Comparison of ENCODE assay signal across 9 mouse cellular contexts in genomic region chr17:46287678-46288095, GRCm38 (mm10). TPM values are rescaled to one million over a fixed set of nuclear protein-coding genes. Genes with fewer than 3 reads are reported as not detected.
DNase-seq lines count a peak whose midpoint lies in the region; ATAC-seq and TF ChIP-seq lines count a peak whose summit lies in the region.
"Had no signal": no experiment of that assay in that cellular context is flagged by ENCODE, and none has a peak within 500 bp of the region (broad histone marks: within the 10 kb centered on the region; RNA-seq: fewer than 3 reads in every experiment).

No protein-coding gene starts in this region.

- peak; percentile 37 for DNase-seq in neural tube, embryonic 10.5 days (ENCODE audit: extremely low spot score, low spot score)
- peak; percentile 70 to 76 for DNase-seq in heart, adult 2 months
- peak; percentile 64 for DNase-seq in kidney, adult 11 months
- DNase-seq in lung, postnatal 4 days = peak; percentile 70 to 84
- DNase-seq in Muller cell, postnatal 12 days (ENCODE audit: inconsistent ontology term) = no peak
- DNase-seq in layer of hippocampus, postnatal 25 days (ENCODE audit: extremely low spot score in 1 of 2, low spot score in 1 of 2) = no peak
- DNase-seq in layer of hippocampus, postnatal 36 days = no peak

- no peak overlapping the region; the same call in 1 of the 2 replicates for H3K9ac ChIP-seq in neural tube, embryonic 15.5 days (replicated peaks)
- H3K9ac ChIP-seq in heart, adult 2 months (ENCODE audit: low read depth, low read length) = no peak overlapping the region

- H3K27ac ChIP-seq in neural tube, embryonic 15.5 days (replicated peaks) = no peak overlapping the region
- H3K27ac ChIP-seq in heart, adult 2 months = peak overlapping the region; percentile 64

- TF ChIP-seq EP300 in heart, adult 2 months (IDR thresholded peaks at IDR 0.05; ENCODE audit: insufficient read depth, low read depth, low read length) = peak; percentile 90; the same call in 1 of the 2 replicates

- 77% methylated on average over 11 of the region's 11 CpGs for WGBS in neural tube, embryonic 15.5 days
- WGBS in heart, adult 2 months = 23% methylated on average over 11 of the region's 11 CpGs

- ATAC-seq in neural tube, embryonic 15.5 days (ENCODE audit: low FRiP score) = no peak

- H3K36me3 ChIP-seq in neural tube, embryonic 15.5 days = no peaks in the 10 kb centered on the region
- H3K36me3 ChIP-seq in heart, adult 2 months (ENCODE audit: control insufficient read depth, insufficient read depth, low read length) = no peaks in the 10 kb centered on the region

- no peak overlapping the region for H3K4me3 ChIP-seq in neural tube, embryonic 15.5 days (replicated peaks)
- H3K4me3 ChIP-seq in heart, adult 2 months = no peak overlapping the region

- no peaks in the 10 kb centered on the region for H3K9me3 ChIP-seq in neural tube, embryonic 15.5 days (replicated peaks)

- H3K79me2 ChIP-seq in heart, adult 2 months (replicated peaks; ENCODE audit: control insufficient read depth, insufficient read depth, low read length) = no peaks in the 10 kb centered on the region

- intact Hi-C loops in heart, adult 2 months (cut with DNase I) = loop anchor here (2.0 kb wide), 1 partner anchor 15 kb away; no protein-coding TSS in a partner anchor

- H3K4me1 ChIP-seq in neural tube, embryonic 15.5 days = peaks cover 6% of the 10 kb centered on the region
- peaks cover 7% of the 10 kb centered on the region for H3K4me1 ChIP-seq in heart, adult 2 months (ENCODE audit: control insufficient read depth, insufficient read depth, low read length)

- no peak for TF ChIP-seq CTCF in heart, adult 2 months (IDR thresholded peaks at IDR 0.05)

- no peak for TF ChIP-seq POLR2A in heart, adult 2 months (IDR thresholded peaks at IDR 0.05; ENCODE audit: insufficient read depth, low read depth, low read length)

- peaks cover 8% of the 10 kb centered on the region; the same call in 1 of the 2 replicates for H3K27me3 ChIP-seq in neural tube, embryonic 15.5 days (replicated peaks)
- no peaks in the 10 kb centered on the region for H3K27me3 ChIP-seq in heart, adult 2 months (ENCODE audit: control insufficient read depth, insufficient read depth, low read length)

- H3K4me2 ChIP-seq in neural tube, embryonic 15.5 days = no peak overlapping the region

RNA-seq across cellular contexts. Expression of gene Tjap1, which starts 4.9 kb away (rescaled TPM):
- 28.6 and 32.6 TPM in 2 replicates for polyA plus RNA-seq in neural tube, embryonic 15.5 days (2015; fragmentation: Nextera tagmentation; extraction: Ambion mirVana)
- 10 to 100 TPM; 28.3 to 34.7 TPM for total RNA-seq in heart, adult 2 months (2021)
- polyA plus RNA-seq in heart, adult 2 months (2012; rRNA removed) = 35.8 and 39.1 TPM in 2 replicates
- 10 to 100 TPM; 47.6 to 49.6 TPM for total RNA-seq in layer of hippocampus, postnatal 25 days (2021)
- 10 to 100 TPM; 50.4 to 72.7 TPM for total RNA-seq in layer of hippocampus, postnatal 36 days (2021)

RNA-seq across cellular contexts. Expression of gene Dlk2, which starts 9.5 kb away (rescaled TPM):
- 24.7 and 27.4 TPM in 2 replicates for polyA plus RNA-seq in neural tube, embryonic 15.5 days (2015; fragmentation: Nextera tagmentation; extraction: Ambion mirVana)
- total RNA-seq in heart, adult 2 months (2021) = under 1 TPM; 0.23 to 0.39 TPM
- 0.35 and 0.74 TPM in 2 replicates for polyA plus RNA-seq in heart, adult 2 months (2012; rRNA removed)
- 10 to 100 TPM; 45.3 to 47.0 TPM for total RNA-seq in layer of hippocampus, postnatal 25 days (2021)
- total RNA-seq in layer of hippocampus, postnatal 36 days (2021) = 10 to 100 TPM; 46.9 to 52.4 TPM
- total RNA-seq: liver, adult 2 months had no signal
- polyA plus RNA-seq: liver, adult 2 months had no signal

RNA-seq across cellular contexts. Expression of gene Lrrc73, which starts 34.4 kb away (rescaled TPM):
- 13.1 and 15.0 TPM in 2 replicates for polyA plus RNA-seq in neural tube, embryonic 15.5 days (2015; fragmentation: Nextera tagmentation; extraction: Ambion mirVana)
- total RNA-seq in heart, adult 2 months (2021) = under 1 TPM; 0.21 to 0.34 TPM
- polyA plus RNA-seq in heart, adult 2 months (2012; rRNA removed) = 0.59 and 0.70 TPM in 2 replicates
- total RNA-seq in layer of hippocampus, postnatal 25 days (2021) = 10 to 100 TPM; 69.7 to 72.5 TPM
- 10 to 100 TPM; 60.4 to 63.5 TPM for total RNA-seq in layer of hippocampus, postnatal 36 days (2021)
- total RNA-seq: liver, adult 2 months had no signal

RNA-seq across cellular contexts. Expression of gene Yipf3, which starts 39.8 kb away (rescaled TPM):
- polyA plus RNA-seq in neural tube, embryonic 15.5 days (2015; fragmentation: Nextera tagmentation; extraction: Ambion mirVana) = 87.8 and 97.8 TPM in 2 replicates
- 10 to 100 TPM; 72.4 to 82.8 TPM for total RNA-seq in heart, adult 2 months (2021)
- polyA plus RNA-seq in heart, adult 2 months (2012; rRNA removed) = 136 and 142 TPM in 2 replicates
- total RNA-seq in layer of hippocampus, postnatal 25 days (2021) = 10 to 100 TPM; 83.8 to 97.4 TPM
- 10 to 100 TPM; 78.7 to 92.4 TPM for total RNA-seq in layer of hippocampus, postnatal 36 days (2021)

RNA-seq across cellular contexts. Expression of gene Polr1c, which starts 39.8 kb away (rescaled TPM):
- 73.7 and 76.4 TPM in 2 replicates for polyA plus RNA-seq in neural tube, embryonic 15.5 days (2015; fragmentation: Nextera tagmentation; extraction: Ambion mirVana)
- total RNA-seq in heart, adult 2 months (2021) = 10 to 100 TPM; 20.2 to 24.7 TPM
- 19.1 and 25.8 TPM in 2 replicates for polyA plus RNA-seq in heart, adult 2 months (2012; rRNA removed)
- 10 to 100 TPM; 36.3 to 40.4 TPM for total RNA-seq in layer of hippocampus, postnatal 25 days (2021)
- 10 to 100 TPM; 34.5 to 35.1 TPM for total RNA-seq in layer of hippocampus, postnatal 36 days (2021)

Comparison
In these comparisons a context has a peak if more than half of its experiments do, and no peak if none do; other contexts are left out.
1. DNase-seq: peak in neural tube, embryonic 10.5 days (single experiment), heart, adult 2 months (2 of 2), kidney, adult 11 months (single experiment) and lung, postnatal 4 days (2 of 2); none in Muller cell, postnatal 12 days (single experiment), layer of hippocampus, postnatal 25 days (0 of 2) and layer of hippocampus, postnatal 36 days (0 of 2).
2. RNA of gene Dlk2, which starts 9.5 kb away (total RNA-seq): 46.9 to 52.4 TPM in layer of hippocampus, postnatal 36 days and 45.3 to 47.0 TPM in layer of hippocampus, postnatal 25 days; 0.23 to 0.39 TPM in heart, adult 2 months; every median in the first group is over 10 times any median in the second.
3. RNA of gene Lrrc73, which starts 34.4 kb away (total RNA-seq): 69.7 to 72.5 TPM in layer of hippocampus, postnatal 25 days and 60.4 to 63.5 TPM in layer of hippocampus, postnatal 36 days; 0.21 to 0.34 TPM in heart, adult 2 months; every median in the first group is over 10 times any median in the second.